Mouse (Mus musculus): ENCODE measurements around the gene Hoxa7.

Hoxa7 gene

GRCm38 (mm10) chr6:52190410-52190809 lies 31.2 kb downstream of the Hoxa7 start:
- no peak for DNase-seq

- no peak for DNase-seq
Measured at GRCm38 (mm10) chr6:52189909-52190308, 31.7 kb downstream of the Hoxa7 start.

GRCm38 (mm10) chr6:52189172-52189591 lies 32.5 kb downstream of the Hoxa7 start:
- DNase-seq = no peak

- no peak for DNase-seq
Measured at GRCm38 (mm10) chr6:52186500-52186899, 35.2 kb downstream of the Hoxa7 start.

- no peak for DNase-seq
Measured at GRCm38 (mm10) chr6:52185834-52186233, 35.8 kb downstream of the Hoxa7 start.

- DNase-seq = no peak
Measured at GRCm38 (mm10) chr6:52185222-52185621, 36.4 kb downstream of the Hoxa7 start.

- no peak for DNase-seq
Measured at GRCm38 (mm10) chr6:52184668-52185067, 37.0 kb downstream of the Hoxa7 start.

- no peak for DNase-seq
Measured at GRCm38 (mm10) chr6:52183311-52184080, 38.2 kb downstream of the Hoxa7 start.

- no peak for DNase-seq
Measured at GRCm38 (mm10) chr6:52182793-52183192, 38.9 kb downstream of the Hoxa7 start.

GRCm38 (mm10) chr6:52182030-52182429 lies 39.6 kb downstream of the Hoxa7 start:
- DNase-seq = no peak

- no peak for DNase-seq
Measured at GRCm38 (mm10) chr6:52180726-52181125, 40.9 kb downstream of the Hoxa7 start.

- DNase-seq = no peak
Measured at GRCm38 (mm10) chr6:52180213-52180710, 41.4 kb downstream of the Hoxa7 start.

GRCm38 (mm10) chr6:52179690-52180089 lies 42.0 kb downstream of the Hoxa7 start:
- no peak for DNase-seq

- DNase-seq = no peak
Measured at GRCm38 (mm10) chr6:52178918-52179665, 42.6 kb downstream of the Hoxa7 start.

- no peak for DNase-seq
Measured at GRCm38 (mm10) chr6:52177806-52178205, 43.8 kb downstream of the Hoxa7 start.

GRCm38 (mm10) chr6:52177061-52177735 lies 44.5 kb downstream of the Hoxa7 start, which contains the start of gene 5730596B20Rik:
TSS of gene 5730596B20Rik (plus strand) at chr6:52177498.
- no peak for DNase-seq

- no peak for DNase-seq
Measured at GRCm38 (mm10) chr6:52176391-52176790, 45.3 kb downstream of the Hoxa7 start.

GRCm38 (mm10) chr6:52175864-52176263 lies 45.8 kb downstream of the Hoxa7 start:
- no peak for DNase-seq

GRCm38 (mm10) chr6:52174968-52175751 lies 46.5 kb downstream of the Hoxa7 start:
- DNase-seq = no peak

- DNase-seq = no peak
Measured at GRCm38 (mm10) chr6:52173648-52174047, 48.0 kb downstream of the Hoxa7 start.

GRCm38 (mm10) chr6:52172501-52172900 lies 49.2 kb downstream of the Hoxa7 start:
- DNase-seq = peak; percentile 66

GRCm38 (mm10) chr6:52171938-52172337 lies 49.7 kb downstream of the Hoxa7 start:
- no peak for DNase-seq
